Mouse (Mus musculus) heart, embryonic 11.5 days (tissue): Measurements from ENCODE around the gene 1700088E04Rik. TPM values are rescaled to one million over a fixed set of nuclear protein-coding genes. Genes with fewer than 3 reads are reported as not detected.

ENCODE experiments used
- ATAC-seq: fragments of 200-750 bp; cut with Nextera tagmentation; replicated peaks from 2 replicates; pipeline ENCODE4 v1.8.0; 2017; ENCODE audit warnings: moderate library complexity; ENCODE audit not compliant: insufficient number of reproducible peaks, low FRiP score, low TSS enrichment
- H3K27ac ChIP-seq: fragments of 300-500 bp; sonication (generic); 2 replicates; pipeline ENCODE4 v1.5.1; 2014; ENCODE audit warnings: mild to moderate bottlenecking, low read depth, low read length
- H3K27me3 ChIP-seq: fragments of 300-500 bp; sonication (generic); 2 replicates; pipeline ENCODE4 v1.6.1; 2014; ENCODE audit warnings: mild to moderate bottlenecking, low read length, mixed read lengths; ENCODE audit not compliant: control insufficient read depth, insufficient read depth
- H3K36me3 ChIP-seq: fragments of 300-500 bp; sonication (generic); 2 replicates; pipeline ENCODE4 v1.6.1; 2014; ENCODE audit warnings: mild to moderate bottlenecking, low read length, moderate library complexity, mixed read lengths; ENCODE audit not compliant: control insufficient read depth, insufficient read depth
- H3K4me1 ChIP-seq: fragments of 300-500 bp; sonication (generic); 2 replicates; pipeline ENCODE4 v1.6.1; 2014; ENCODE audit warnings: low read length; ENCODE audit not compliant: control insufficient read depth, insufficient read depth
- H3K4me2 ChIP-seq: fragments of 300-500 bp; sonication (generic); 2 replicates; pipeline ENCODE4 v1.6.1; 2014; ENCODE audit warnings: mild to moderate bottlenecking, moderate library complexity
- H3K4me3 ChIP-seq: fragments of 300-500 bp; sonication (generic); 2 replicates; pipeline ENCODE4 v1.5.1; 2014; ENCODE audit warnings: low read depth, low read length
- H3K9ac ChIP-seq: fragments of 300-500 bp; sonication (generic); 2 replicates; pipeline ENCODE4 v1.6.1; 2014; ENCODE audit warnings: mild to moderate bottlenecking, low read depth, low read length, moderate library complexity
- H3K9me3 ChIP-seq: fragments of 300-500 bp; sonication (generic); replicated peaks from 2 replicates; pipeline ENCODE4 v1.6.1; 2016; ENCODE audit warnings: low read length; ENCODE audit not compliant: control insufficient read depth
- WGBS: fragments of 180-500 bp; shearing (Covaris S2); extraction: QIAGEN DNeasy Blood & Tissue Kit; methylation state at CpG from one replicate; pipeline ENCODE4 v1.1.7; 2014; ENCODE audit not compliant: insufficient replicate concordance; 5-methylcytosine and 5-hydroxymethylcytosine counted together
- polyA plus RNA-seq: library from polyadenylated mRNA; unstranded; fragments of >200 nt; fragmentation: Nextera tagmentation; extraction: Ambion mirVana; gene quantifications from 2 replicates; pipeline ENCODE4 v1.2.1, GENCODE M21; 2014

1700088E04Rik gene
- polyA plus RNA-seq, 1 experiment from 2014 or later = 7.1 TPM

DNA sequence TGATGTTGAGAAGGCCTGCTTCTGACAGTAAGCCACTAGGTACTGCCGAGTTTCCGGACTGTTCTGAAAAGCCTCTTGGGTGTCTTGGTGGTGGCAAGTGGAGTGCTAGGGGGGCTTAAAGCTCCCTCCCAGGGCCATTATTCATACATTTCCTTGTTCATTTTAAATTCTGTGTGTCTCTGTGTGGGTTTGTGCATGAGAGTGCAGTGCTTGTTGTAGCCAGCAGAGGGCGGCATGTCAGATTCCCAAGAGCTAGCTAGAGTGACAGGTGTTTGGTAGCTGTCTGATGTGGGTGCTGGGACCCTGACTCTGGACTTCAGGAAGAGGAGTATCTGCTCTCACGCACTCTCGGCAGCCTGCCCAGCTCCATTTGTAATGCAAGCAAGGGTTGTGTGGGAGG, 12.8 kb downstream of the 1700088E04Rik start:
- WGBS = 93% methylated on average over 5 of the region's 5 CpGs
- Histone ChIP-seq H3K4me3 (no peak overlapping the region), H3K27ac (no peak overlapping the region), H3K4me2 (no peak overlapping the region), H3K9ac (no peak overlapping the region), H3K27me3 (no peaks in the 10 kb centered on the region), H3K36me3 (peaks cover 83% of the 10 kb centered on the region), H3K9me3 (no peaks in the 10 kb centered on the region), H3K4me1 (peaks cover 8% of the 10 kb centered on the region)
- ATAC-seq = no peak

DNA sequence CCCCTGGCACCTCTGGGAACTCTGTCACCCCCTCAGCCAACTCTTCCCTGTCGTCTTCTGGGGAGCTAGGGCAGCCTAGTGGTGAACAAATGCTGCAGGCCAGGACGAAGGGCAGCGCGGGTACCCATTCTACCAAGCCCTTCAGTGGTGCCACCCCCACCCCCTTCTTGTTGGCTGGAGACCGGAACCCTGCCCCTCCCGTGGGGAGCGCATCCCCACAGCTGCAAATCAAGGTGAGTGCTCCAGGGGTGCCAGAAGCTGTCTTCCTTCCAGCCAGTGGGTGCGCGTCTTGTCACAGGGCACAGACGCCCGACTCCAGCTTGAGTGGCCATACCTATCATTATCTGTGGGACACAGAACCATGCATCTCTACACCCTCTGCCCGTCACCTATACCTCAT, 14.0 kb downstream of the 1700088E04Rik start:
- no peak overlapping the region for H3K4me3 ChIP-seq
- H3K4me1 ChIP-seq = peaks cover 8% of the 10 kb centered on the region
- no peak overlapping the region for H3K27ac ChIP-seq
- H3K36me3 ChIP-seq = peaks cover 81% of the 10 kb centered on the region
- 91% methylated on average over 12 of the region's 12 CpGs for WGBS
- no peak for ATAC-seq
- H3K9ac ChIP-seq = no peak overlapping the region
- no peak overlapping the region for H3K4me2 ChIP-seq
- H3K9me3 ChIP-seq = no peaks in the 10 kb centered on the region
- H3K27me3 ChIP-seq = no peaks in the 10 kb centered on the region

DNA sequence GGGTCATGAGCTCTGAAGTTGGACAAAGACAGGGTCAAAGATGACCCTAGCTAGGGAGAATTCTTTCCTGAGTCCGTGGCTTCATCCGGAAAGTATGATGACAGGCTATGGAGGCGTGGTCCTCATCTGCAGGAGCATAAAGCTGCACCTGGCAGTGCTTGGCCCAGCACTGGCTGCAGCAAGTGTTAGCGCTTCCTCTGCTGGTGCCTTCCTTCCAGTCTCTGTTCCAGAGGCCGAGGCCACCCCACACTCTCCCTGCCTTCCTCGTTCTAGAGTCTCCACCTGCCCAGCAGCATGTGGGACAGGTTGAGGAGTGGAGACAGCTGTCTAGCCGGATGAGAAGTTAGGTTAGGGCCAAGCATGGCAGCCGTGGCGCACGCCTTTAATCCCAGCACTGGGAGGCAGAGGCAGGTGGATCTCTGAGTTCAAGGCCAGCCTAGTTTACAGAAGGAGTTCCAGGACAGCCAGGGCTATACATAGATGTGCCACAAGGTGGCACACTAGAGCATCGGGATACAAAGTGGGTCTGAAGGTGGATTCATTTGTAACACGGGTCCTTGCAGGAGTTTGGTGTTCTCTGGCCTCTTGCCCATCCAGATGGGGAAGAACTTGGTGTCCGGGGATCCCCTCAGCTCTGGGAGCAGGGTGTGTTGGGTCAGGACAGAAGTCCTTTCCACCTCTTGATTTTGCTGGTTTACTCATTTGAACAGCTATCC, 14.7 kb downstream of the 1700088E04Rik start:
- WGBS = 76% methylated on average over 13 of the region's 13 CpGs
- no peak overlapping the region for H3K9ac ChIP-seq
- H3K4me3 ChIP-seq = no peak overlapping the region
- H3K36me3 ChIP-seq = peaks cover 74% of the 10 kb centered on the region
- H3K4me2 ChIP-seq = no peak overlapping the region
- no peak for ATAC-seq
- H3K27me3 ChIP-seq = no peaks in the 10 kb centered on the region
- H3K4me1 ChIP-seq = peaks cover 8% of the 10 kb centered on the region
- H3K27ac ChIP-seq = no peak overlapping the region
- H3K9me3 ChIP-seq = no peaks in the 10 kb centered on the region

DNA sequence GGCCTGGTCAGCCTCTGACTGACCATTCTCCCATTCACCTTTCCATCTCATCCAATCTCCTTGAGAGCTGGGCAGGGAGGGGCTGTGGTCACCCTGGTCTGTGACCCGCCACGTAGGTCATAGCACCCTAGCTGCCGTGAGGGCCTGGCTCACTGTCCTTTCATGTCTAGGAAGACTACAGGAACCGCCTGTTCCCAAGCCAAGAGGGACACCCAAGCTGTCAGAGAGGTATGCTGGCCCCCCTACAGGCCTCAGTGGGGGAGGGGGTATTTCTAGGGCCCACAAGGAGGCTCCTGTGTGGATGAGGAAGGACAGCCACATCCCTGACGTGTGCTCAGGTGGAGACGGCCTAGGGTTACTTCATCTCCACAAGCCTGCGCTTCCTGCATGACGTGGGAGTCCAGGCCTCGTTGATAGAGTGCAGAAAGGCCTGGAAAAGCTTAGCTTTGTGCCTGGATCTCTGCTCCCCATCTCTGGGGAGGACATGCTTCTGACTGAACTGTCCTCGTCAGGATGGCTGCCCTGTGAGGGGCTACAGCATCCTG, 16.6 kb downstream of the 1700088E04Rik start:
- Histone ChIP-seq H3K36me3 (peaks cover 60% of the 10 kb centered on the region), H3K27ac (peak overlapping the region; percentile 65), H3K9me3 (no peaks in the 10 kb centered on the region), H3K27me3 (no peaks in the 10 kb centered on the region), H3K9ac (no peak overlapping the region), H3K4me1 (peaks cover 8% of the 10 kb centered on the region), H3K4me2 (no peak overlapping the region), H3K4me3 (no peak overlapping the region)
- no peak for ATAC-seq
- 77% methylated on average over 10 of the region's 10 CpGs for WGBS

DNA sequence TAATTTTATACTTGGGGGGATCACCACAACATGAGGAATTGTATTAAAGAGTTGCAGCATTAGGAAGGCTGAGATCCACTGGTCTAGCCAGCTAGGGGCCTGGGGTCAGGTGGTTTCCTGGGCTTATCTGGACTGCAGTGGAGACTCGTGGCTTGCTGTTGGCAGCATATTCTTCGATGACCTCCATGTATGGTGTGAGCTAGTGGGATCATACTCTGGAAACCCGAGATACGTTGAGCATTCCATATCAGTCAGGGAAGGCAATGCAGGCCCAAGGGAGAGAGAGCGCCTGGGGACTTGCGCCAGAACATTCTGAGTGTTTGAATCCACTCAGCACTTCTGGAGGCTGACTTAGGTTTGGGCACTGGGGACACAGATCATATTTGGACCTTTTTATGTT, 17.3 kb downstream of the 1700088E04Rik start:
- Histone ChIP-seq H3K27me3 (no peaks in the 10 kb centered on the region), H3K27ac (peak overlapping the region; percentile 65), H3K9me3 (no peaks in the 10 kb centered on the region), H3K4me3 (no peak overlapping the region), H3K4me1 (peaks cover 8% of the 10 kb centered on the region), H3K36me3 (peaks cover 58% of the 10 kb centered on the region), H3K9ac (no peak overlapping the region; the same call in 1 of the 2 replicates), H3K4me2 (no peak overlapping the region)
- ATAC-seq = 0 out of 2 replicates have a peak, but pooled peaks have one; percentile 37
- WGBS = 49% methylated on average over 6 of the region's 6 CpGs

DNA sequence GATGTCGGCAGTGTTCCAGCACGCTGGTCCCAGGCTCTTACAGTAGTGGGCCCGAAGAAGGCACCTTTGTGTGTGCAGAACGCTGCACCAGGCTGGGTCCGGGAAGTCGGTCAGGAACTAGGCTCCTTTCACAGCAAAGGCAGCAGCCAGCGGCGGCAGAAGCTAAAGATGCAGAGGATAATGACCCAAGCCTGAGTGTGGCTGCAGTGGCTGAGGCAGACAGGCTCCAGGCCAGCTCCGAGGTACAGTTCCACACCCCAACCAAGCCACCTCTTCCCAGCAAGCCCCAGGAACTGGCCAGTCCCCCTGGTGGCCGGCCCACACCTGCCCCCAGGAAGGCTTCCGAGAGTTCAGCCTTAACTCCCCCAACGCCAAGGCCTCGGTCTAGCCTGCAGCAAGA, 18.5 kb downstream of the 1700088E04Rik start:
- peaks cover 56% of the 10 kb centered on the region for H3K36me3 ChIP-seq
- no peaks in the 10 kb centered on the region for H3K9me3 ChIP-seq
- no peak overlapping the region for H3K9ac ChIP-seq
- no peak overlapping the region for H3K4me3 ChIP-seq
- H3K4me2 ChIP-seq = no peak overlapping the region
- no peaks in the 10 kb centered on the region for H3K27me3 ChIP-seq
- 83% methylated on average over 13 of the region's 13 CpGs for WGBS
- peaks cover 8% of the 10 kb centered on the region for H3K4me1 ChIP-seq
- H3K27ac ChIP-seq = no peak overlapping the region
- ATAC-seq = no peak

DNA sequence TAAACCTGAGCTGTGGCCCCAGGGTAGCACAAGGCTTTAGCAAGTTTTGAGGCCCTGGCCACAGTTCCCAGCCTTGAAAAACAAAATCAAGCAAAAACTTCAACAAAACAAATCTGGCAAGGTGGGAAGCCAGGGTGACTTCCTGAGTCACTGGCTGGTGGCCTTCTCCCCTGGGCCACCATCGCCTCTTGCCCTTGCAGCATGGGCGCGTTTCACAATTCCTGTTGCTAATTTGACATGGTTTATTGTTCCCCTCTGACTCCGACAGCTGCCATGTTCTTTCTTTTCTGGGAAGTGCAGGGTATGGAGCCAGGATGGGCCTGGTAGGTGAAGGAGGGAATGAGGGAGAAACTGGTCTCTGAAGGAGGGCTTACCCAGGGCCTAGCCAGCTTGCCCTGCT, 18.9 kb downstream of the 1700088E04Rik start:
- Histone ChIP-seq H3K27me3 (no peaks in the 10 kb centered on the region), H3K4me3 (no peak overlapping the region), H3K4me1 (peaks cover 8% of the 10 kb centered on the region), H3K27ac (no peak overlapping the region), H3K36me3 (peaks cover 55% of the 10 kb centered on the region), H3K9ac (no peak overlapping the region), H3K9me3 (no peaks in the 10 kb centered on the region), H3K4me2 (no peak overlapping the region)
- ATAC-seq = no peak
- WGBS = 88% methylated on average over 4 of the region's 4 CpGs

DNA sequence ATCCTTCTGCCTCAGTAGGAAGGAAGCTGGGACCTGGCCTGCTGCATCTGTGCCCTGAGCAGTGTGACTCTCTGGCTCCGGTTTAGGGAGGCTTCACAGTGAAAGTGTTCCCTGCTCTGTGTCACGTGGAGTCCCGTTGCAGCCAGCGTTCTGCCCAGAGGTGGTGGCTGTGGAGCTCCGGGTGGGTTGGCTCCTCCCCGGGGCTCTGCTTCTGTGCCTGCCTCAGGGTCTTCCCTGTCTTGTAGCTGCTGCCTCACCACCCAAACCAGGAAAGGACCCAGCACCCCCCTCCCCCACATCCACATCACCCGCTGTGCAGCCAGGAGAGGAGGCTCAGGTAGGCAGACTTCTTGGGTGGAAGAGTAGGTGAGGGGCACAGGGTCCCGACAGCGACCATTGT, 21.6 kb downstream of the 1700088E04Rik start:
- no peak overlapping the region for H3K27ac ChIP-seq
- H3K4me1 ChIP-seq = peaks cover 8% of the 10 kb centered on the region
- no peak for ATAC-seq
- no peak overlapping the region for H3K9ac ChIP-seq
- 74% methylated on average over 9 of the region's 9 CpGs for WGBS
- no peaks in the 10 kb centered on the region for H3K27me3 ChIP-seq
- no peak overlapping the region for H3K4me2 ChIP-seq
- H3K9me3 ChIP-seq = no peaks in the 10 kb centered on the region
- peaks cover 47% of the 10 kb centered on the region for H3K36me3 ChIP-seq
- H3K4me3 ChIP-seq = no peak overlapping the region

DNA sequence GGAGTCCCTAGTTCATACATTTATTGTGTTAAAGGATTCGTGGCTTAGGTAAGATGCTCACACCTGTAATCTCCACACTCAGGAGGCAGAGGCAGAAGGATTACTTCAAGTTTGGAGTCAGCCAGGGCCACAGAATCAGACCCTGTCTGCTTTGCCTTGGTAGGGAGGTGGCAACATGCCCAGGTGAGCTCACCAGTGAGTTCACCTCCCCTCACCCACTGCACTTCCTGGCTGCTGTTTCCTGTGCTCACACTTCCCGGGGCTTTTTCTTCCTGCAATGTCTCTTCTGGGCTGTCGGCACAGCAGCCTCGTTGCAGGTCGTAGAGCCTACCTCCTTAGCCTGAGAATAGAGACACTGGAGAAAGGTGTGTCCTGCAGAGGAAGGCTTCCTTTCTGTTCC, 25.8 kb downstream of the 1700088E04Rik start:
- Histone ChIP-seq H3K27me3 (no peaks in the 10 kb centered on the region), H3K4me2 (no peak overlapping the region), H3K36me3 (peaks cover 30% of the 10 kb centered on the region), H3K4me1 (peaks cover 18% of the 10 kb centered on the region), H3K9me3 (no peaks in the 10 kb centered on the region), H3K27ac (no peak overlapping the region), H3K4me3 (no peak overlapping the region), H3K9ac (no peak overlapping the region)
- 39% methylated on average over 5 of the region's 5 CpGs for WGBS
- no peak for ATAC-seq
